Mouse (Mus musculus) G1E (cell line): ENCODE data around the gene Spen. TPM values are rescaled to one million over a fixed set of nuclear protein-coding genes. Genes with fewer than 3 reads are reported as not detected.
A peak's percentile ranks its signal among the peaks of the same experiment; 100 is the strongest.
"Not testable (repeated sequence)": the region's sequence is repeated elsewhere in the genome, so short reads cannot be mapped to it uniquely, and the experiment has no call there.

Experiments used
- ATAC-seq: 2 replicates; pipeline ENCODE4 v1.8.0; 2016; ENCODE audit warnings: mild to moderate bottlenecking; ENCODE audit not compliant: insufficient number of reproducible peaks, poor library complexity, low FRiP score, severe bottlenecking; ENCODE audit errors: extremely low read depth
- DNase-seq: peaks from one replicate; pipeline ENCODE4 v3.0.0; 2012; ENCODE audit warnings: low spot score
- H3K27me3 ChIP-seq: 2 replicates; pipeline ENCODE4 v1.6.1; 2012; ENCODE audit warnings: mild to moderate bottlenecking, low read length, inconsistent platforms; ENCODE audit not compliant: insufficient read depth
- H3K36me3 ChIP-seq: replicated peaks from 2 replicates; pipeline ENCODE3; 2012; ENCODE audit warnings: mild to moderate bottlenecking, inconsistent platforms
- H3K4me1 ChIP-seq: 2 replicates; pipeline ENCODE4 v1.6.1; 2012; ENCODE audit warnings: low read depth, low read length, inconsistent platforms, mixed read lengths; ENCODE audit not compliant: insufficient read depth
- H3K4me3 ChIP-seq: 2 replicates; pipeline ENCODE4 v1.5.1; 2012; ENCODE audit warnings: low read depth, mild to moderate bottlenecking, inconsistent platforms, low read length, moderate library complexity, mixed read lengths
- H3K9me3 ChIP-seq: replicated peaks from 2 replicates; pipeline ENCODE4 v1.6.1; 2012; ENCODE audit warnings: inconsistent platforms
- CTCF ChIP-seq: IDR thresholded peaks from 2 replicates; pipeline ENCODE4 v1.5.1; 2012; ENCODE audit warnings: low read depth, low read length, inconsistent platforms, mixed read lengths
- GATA1 ChIP-seq: IDR thresholded peaks from 2 replicates; pipeline ENCODE4 v1.6.1; 2012; ENCODE audit warnings: borderline replicate concordance, low read length, inconsistent platforms, mixed read lengths
- GATA2 ChIP-seq: IDR thresholded peaks from 2 replicates; pipeline ENCODE4 v1.6.1; 2012; ENCODE audit warnings: low read depth, low read length, inconsistent platforms, borderline replicate concordance
- POLR2AphosphoS5 ChIP-seq: IDR thresholded peaks from 2 replicates; pipeline ENCODE4 v1.6.1; 2012; ENCODE audit warnings: low read depth, low read length, inconsistent platforms; ENCODE audit not compliant: insufficient replicate concordance
- TAL1 ChIP-seq: conservative IDR thresholded peaks from 2 replicates; pipeline ENCODE4 v1.6.1; 2012; ENCODE audit warnings: low read depth, low read length, inconsistent platforms, mixed read lengths
- polyA plus RNA-seq: library from polyadenylated mRNA; stranded (reverse); fragments of >175 nt; gene quantifications from 2 replicates; pipeline ENCODE4 v1.2.3, GENCODE M21; 2012
- total RNA-seq, 2 experiments: library from RNA; stranded (forward) in 1 of 2; stranded (reverse) in 1 of 2; fragments of 200-1000 nt in 1 of 2; fragments of >200 nt in 1 of 2; fragmentation: Nextera tagmentation in 1 of 2; gene quantifications; 2 replicates each; pipeline ENCODE4 v1.2.3; 2014 to 2017

Spen gene
- total and polyA plus RNA-seq, 3 experiments, result 21.4 to 149 (median 100) TPM

DNA sequence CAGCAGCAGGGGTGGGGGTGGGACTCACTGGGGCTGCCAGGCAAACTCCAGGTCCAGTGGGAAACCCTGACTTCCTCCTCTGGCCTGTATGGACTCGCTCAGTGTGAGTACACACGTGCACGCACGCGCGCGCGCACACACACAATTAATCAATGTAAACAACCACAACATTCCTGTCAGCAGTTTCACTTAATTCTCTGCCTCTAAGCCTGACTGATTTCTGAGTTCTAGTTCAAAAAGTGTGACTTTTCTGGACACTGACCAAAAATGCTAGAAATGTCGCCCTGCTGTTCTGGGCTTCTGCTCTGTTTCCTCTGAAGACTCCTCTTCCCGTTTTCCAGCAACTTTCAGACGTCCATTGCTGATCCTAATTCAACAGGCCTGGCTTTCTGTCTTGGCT is 23.9 kb upstream of the Spen start:
- Histone ChIP-seq H3K27me3 (peaks cover 9% of the 10 kb centered on the region; the same call in 1 of the 2 replicates), H3K4me3 (no peak overlapping the region), H3K9me3 (no peaks in the 10 kb centered on the region), H3K4me1 (peaks cover 27% of the 10 kb centered on the region), H3K36me3 (no peaks in the 10 kb centered on the region)
- TF ChIP-seq TAL1, result no peak
- no peak for TF ChIP-seq CTCF
- TF ChIP-seq GATA1, result no peak
- TF ChIP-seq POLR2AphosphoS5, result no peak
- TF ChIP-seq GATA2, result no peak
- ATAC-seq (no peak), DNase-seq (no peak)

DNA sequence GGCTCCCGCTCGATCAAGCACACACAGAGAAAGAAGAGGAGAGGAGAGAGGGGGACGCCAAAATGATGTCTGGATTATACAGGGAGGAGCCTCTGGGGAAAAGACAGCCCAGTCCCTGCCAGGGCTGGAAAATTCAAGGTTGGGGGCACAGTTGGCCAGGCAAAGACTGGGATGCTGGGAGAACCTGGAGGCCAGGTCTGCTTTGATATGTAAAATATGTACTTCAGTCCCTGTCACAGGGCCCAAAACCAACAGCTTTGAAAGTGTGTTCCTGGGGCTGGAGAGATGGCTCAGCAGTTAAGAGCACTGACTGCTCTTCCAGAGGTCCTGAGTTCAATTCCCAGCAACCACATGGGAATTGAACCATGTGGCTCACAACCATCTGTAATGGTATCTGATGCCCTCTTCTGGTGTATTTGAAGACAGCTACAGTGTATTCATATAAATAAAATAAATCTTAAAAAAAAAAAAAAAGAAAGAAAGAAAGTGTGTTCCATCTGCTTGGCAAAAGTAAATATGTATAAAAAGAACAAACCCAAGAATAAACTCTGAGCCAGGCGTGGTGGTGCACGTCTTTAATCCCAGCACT is 23.0 kb upstream of the Spen start:
- DNase-seq, H3K9me3 ChIP-seq, H3K4me3 ChIP-seq, H3K36me3 ChIP-seq, ATAC-seq, H3K27me3 ChIP-seq: not testable (repeated sequence)
- H3K4me1 ChIP-seq, result peaks cover 28% of the 10 kb centered on the region

DNA sequence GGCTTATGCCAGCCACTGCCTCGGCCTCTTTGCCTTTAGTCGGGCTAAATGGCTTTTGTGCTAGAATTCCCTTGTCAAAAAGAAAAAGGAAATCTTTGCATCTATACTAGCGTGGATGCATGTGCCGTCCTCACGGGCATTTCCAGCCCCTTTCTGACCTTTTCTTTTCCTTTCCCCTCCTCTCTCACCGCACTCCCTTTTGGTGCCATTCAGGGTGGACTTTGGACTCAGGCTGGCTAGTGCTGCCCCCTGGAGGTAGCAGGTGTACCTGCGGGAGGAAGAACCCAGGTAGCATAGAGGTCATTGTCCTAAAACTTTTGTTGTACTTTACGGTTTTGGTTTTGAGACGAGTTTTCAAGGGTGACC is 21.5 kb upstream of the Spen start:
- H3K27me3 ChIP-seq, result peaks cover 6% of the 10 kb centered on the region; the same call in 1 of the 2 replicates
- peak; percentile 86 for DNase-seq

GRCm38 (mm10) chr4:141559131-141559897 is 20.9 kb upstream of the Spen start:
- ATAC-seq, result peak; percentile 82
- Histone ChIP-seq H3K4me1 (peaks cover 30% of the 10 kb centered on the region), H3K4me3 (peak overlapping the region; percentile 72), H3K27me3 (peaks cover 6% of the 10 kb centered on the region; the same call in 1 of the 2 replicates), H3K36me3 (no peaks in the 10 kb centered on the region), H3K9me3 (no peaks in the 10 kb centered on the region)
- DNase-seq, result peak; percentile 78
- TF ChIP-seq GATA2 (no peak), TAL1 (no peak), CTCF (no peak), GATA1 (no peak), POLR2AphosphoS5 (no peak)

More for the DNA sequence above, 21.5 kb upstream of the Spen start:
- Histone ChIP-seq H3K9me3 (no peaks in the 10 kb centered on the region), H3K4me1 (peaks cover 30% of the 10 kb centered on the region), H3K4me3 (peak overlapping the region; percentile 72), H3K36me3 (no peaks in the 10 kb centered on the region)
- peak; percentile 29; the same call in 1 of the 2 replicates for ATAC-seq
- TF ChIP-seq CTCF (peak; percentile 90), TAL1 (no peak)

GRCm38 (mm10) chr4:141558658-141559057 is 20.3 kb upstream of the Spen start:
- H3K36me3 ChIP-seq, result no peaks in the 10 kb centered on the region
- H3K9me3 ChIP-seq, result no peaks in the 10 kb centered on the region
- TF ChIP-seq CTCF (no peak), GATA2 (no peak), GATA1 (no peak), POLR2AphosphoS5 (no peak), TAL1 (no peak)
- H3K27me3 ChIP-seq, result peaks cover 2% of the 10 kb centered on the region; the same call in 1 of the 2 replicates
- peaks cover 30% of the 10 kb centered on the region for H3K4me1 ChIP-seq
- ATAC-seq (peak; percentile 16; the same call in 1 of the 2 replicates), DNase-seq (no peak)
- H3K4me3 ChIP-seq, result peak overlapping the region; percentile 72

DNA sequence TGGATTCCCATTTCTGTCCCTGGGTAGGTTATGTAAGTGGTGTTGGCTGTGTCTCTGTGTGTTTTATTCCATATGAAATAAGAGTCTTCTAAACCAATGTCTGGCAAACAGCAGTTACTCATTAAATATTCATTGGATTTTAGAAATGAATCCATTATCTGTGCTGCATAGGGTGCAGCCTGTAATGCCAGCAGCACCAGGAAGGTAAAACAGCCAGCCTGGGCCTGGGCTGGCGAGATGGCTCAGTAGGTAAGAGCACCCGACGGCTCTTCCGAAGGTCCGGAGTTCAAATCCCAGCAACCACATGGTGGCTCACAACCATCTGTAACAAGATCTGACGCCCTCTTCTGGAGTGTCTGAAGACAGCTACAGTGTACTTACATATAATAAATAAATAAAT is 17.8 kb upstream of the Spen start:
- not testable (repeated sequence) for DNase-seq, ATAC-seq, H3K36me3 ChIP-seq, H3K27me3 ChIP-seq, H3K9me3 ChIP-seq, H3K4me3 ChIP-seq
- peaks cover 45% of the 10 kb centered on the region for H3K4me1 ChIP-seq

GRCm38 (mm10) chr4:141554255-141554865 is 16.0 kb upstream of the Spen start:
- ATAC-seq, H3K9me3 ChIP-seq, H3K4me3 ChIP-seq, DNase-seq, H3K36me3 ChIP-seq, H3K27me3 ChIP-seq: not testable (repeated sequence)
- H3K4me1 ChIP-seq, result peaks cover 37% of the 10 kb centered on the region
